Mouse (Mus musculus): Measurements from ENCODE around the gene Rhbdl1. TPM values are rescaled to one million over a fixed set of nuclear protein-coding genes. Genes with fewer than 3 reads are reported as not detected.
A peak's percentile ranks its signal among the peaks of the same experiment; 100 is the strongest.

Rhbdl1 gene
- polyA plus RNA-seq, 1 experiment from 2014 or later, result 5.0 TPM

DNA sequence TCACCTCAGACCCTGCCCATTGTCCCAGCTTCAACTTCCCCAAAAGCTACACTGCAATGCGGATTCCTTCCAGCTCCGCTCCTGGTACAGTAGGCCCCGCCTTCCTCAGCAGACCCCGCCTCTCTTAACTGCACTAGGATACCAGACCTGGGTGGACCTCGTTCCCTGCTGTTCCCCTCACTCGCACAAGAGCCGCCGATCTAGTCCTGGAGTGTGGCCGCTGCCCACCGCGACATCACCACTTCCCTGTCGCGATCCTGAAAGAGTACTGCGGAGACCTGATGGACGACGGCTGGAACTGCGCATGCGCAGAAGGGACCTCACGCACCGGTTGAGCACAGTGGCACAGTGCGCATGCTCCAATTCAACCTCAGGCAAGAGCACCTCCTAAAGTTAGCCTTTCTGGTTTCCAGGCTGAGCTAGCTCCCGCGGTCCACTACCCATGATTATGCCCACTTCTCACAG, 51.8 kb downstream of the Rhbdl1 start, which contains the start of gene Haghl:
TSS of gene Haghl (minus strand) at position 393 of the 465 bp plus-strand sequence.
- in situ Hi-C loops (cut with MboI; ENCODE audit: low pct_unique_long_range_greater_than_20kb), result no loop called here
- CTCF ChIA-PET, result interaction anchor here (1.3 to 2.4 kb wide), 3 partner anchors 10 to 69 kb away, joined by 3 to 9 read pairs (median 4); partner anchors contain the start of gene AC134908.4

More for the DNA sequence above, 51.8 kb downstream of the Rhbdl1 start, which contains the start of gene Haghl:
- ATAC-seq, result peak; percentile 27
- DNase-seq (ENCODE audit: low read depth, low spot score), result peak; percentile 75
- POLR2A ChIA-PET, result no interaction called here
- TF ChIP-seq CTCF (IDR thresholded peaks at IDR 0.05), result no peak
- H3K27me3 ChIP-seq, result no peaks in the 10 kb centered on the region

Other genes starting within 250 kb of the Rhbdl1 start
- gene Gng13, start 120.1 kb downstream of the Rhbdl1 start, polyA plus RNA-seq (2021), result not detected
- 13.0 TPM for gene Chtf18, start 109.9 kb downstream of the Rhbdl1 start, polyA plus RNA-seq (2021)
- gene Rpusd1, start 109.6 kb downstream of the Rhbdl1 start, polyA plus RNA-seq (2021), result 18.5 TPM
- not detected for gene Mslnl, start 101.3 kb downstream of the Rhbdl1 start, polyA plus RNA-seq (2021)
- 0.99 TPM for gene Msln, start 82.9 kb downstream of the Rhbdl1 start, polyA plus RNA-seq (2021)
- 44.9 TPM for gene Narfl, start 63.5 kb downstream of the Rhbdl1 start, polyA plus RNA-seq (2021)
- gene Haghl, start 51.6 kb downstream of the Rhbdl1 start, polyA plus RNA-seq (2021), result 108 TPM
- gene Ccdc78, start 50.7 kb downstream of the Rhbdl1 start, polyA plus RNA-seq (2021), result 0.30 TPM
- gene Fam173a, start 44.4 kb downstream of the Rhbdl1 start, polyA plus RNA-seq (2021), result 73.5 TPM
- 0.09 TPM for gene AC134908.4, start 41.6 kb downstream of the Rhbdl1 start, polyA plus RNA-seq (2021)
- gene Metrn, start 40.2 kb downstream of the Rhbdl1 start, polyA plus RNA-seq (2021), result 39.8 TPM
- gene Fbxl16, start 28.2 kb downstream of the Rhbdl1 start, polyA plus RNA-seq (2021), result 4.0 TPM
- gene Wdr24, start 13.7 kb downstream of the Rhbdl1 start, polyA plus RNA-seq (2021), result 29.9 TPM
- 22.9 TPM for gene Jmjd8, start 8.4 kb downstream of the Rhbdl1 start, polyA plus RNA-seq (2021)
- gene Stub1, start 3.9 kb downstream of the Rhbdl1 start, polyA plus RNA-seq (2021), result 188 TPM
- gene Gm20683, start 4.5 kb upstream of the Rhbdl1 start, polyA plus RNA-seq (2021), result 6.0 TPM
- gene Rhot2, start 7.6 kb upstream of the Rhbdl1 start, polyA plus RNA-seq (2021), result 96.4 TPM
- 27.7 TPM for gene Wdr90, start 24.2 kb upstream of the Rhbdl1 start, polyA plus RNA-seq (2021)
- gene Mcrip2, start 31.5 kb upstream of the Rhbdl1 start, polyA plus RNA-seq (2021), result 57.8 TPM
- 81.4 TPM for gene Mettl26, start 37.8 kb upstream of the Rhbdl1 start, polyA plus RNA-seq (2021)
- gene Wfikkn1, start 43.6 kb upstream of the Rhbdl1 start, polyA plus RNA-seq (2021), result 0.35 TPM
- gene Rab40c, start 82.4 kb upstream of the Rhbdl1 start, polyA plus RNA-seq (2021), result 20.2 TPM
- gene Pigq, start 107.6 kb upstream of the Rhbdl1 start, polyA plus RNA-seq (2021), result 104 TPM
- gene Nhlrc4, start 107.7 kb upstream of the Rhbdl1 start, polyA plus RNA-seq (2021), result 0.05 TPM
- gene A930017K11Rik, start 115.3 kb upstream of the Rhbdl1 start, polyA plus RNA-seq (2021), result 0.08 TPM
- 23.7 TPM for gene Capn15, start 148.5 kb upstream of the Rhbdl1 start, polyA plus RNA-seq (2021)
- 35.9 TPM for gene Rab11fip3, start 232.3 kb upstream of the Rhbdl1 start, polyA plus RNA-seq (2021)

All from Patski (cell line).